Mouse (Mus musculus) cerebellum, postnatal 4 days (tissue): Measurements from ENCODE around the gene Chsy1.
A peak's percentile ranks its signal among the peaks of the same experiment; 100 is the strongest.

ENCODE experiments used
- DNase-seq, 2 experiments: peaks; one replicate each; pipeline ENCODE4 v3.0.0; 2022; ENCODE audit warnings: low spot score in 2 of 2, mixed read lengths in 1 of 2

The Chsy1 gene

DNA sequence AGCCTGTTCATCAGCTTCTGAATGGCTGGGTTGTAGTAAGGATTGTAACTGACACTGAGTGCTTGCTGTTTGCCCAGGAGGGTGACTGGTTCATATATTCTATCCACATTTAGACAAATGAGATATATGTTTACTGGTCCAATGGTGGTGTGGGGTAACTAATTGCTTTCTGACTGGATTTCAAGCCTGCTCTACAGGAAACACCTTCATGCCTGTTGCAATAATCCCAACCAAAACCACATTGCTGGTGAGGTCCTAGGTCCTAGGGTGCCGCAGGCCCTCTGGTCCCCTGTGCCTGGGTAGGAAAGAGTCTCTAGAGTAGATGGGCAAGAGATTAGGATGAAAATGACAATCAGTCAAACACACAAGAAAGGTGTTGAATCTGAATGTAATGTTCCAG is 103.6 kb downstream of the Chsy1 start:
- DNase-seq = no peak

DNA sequence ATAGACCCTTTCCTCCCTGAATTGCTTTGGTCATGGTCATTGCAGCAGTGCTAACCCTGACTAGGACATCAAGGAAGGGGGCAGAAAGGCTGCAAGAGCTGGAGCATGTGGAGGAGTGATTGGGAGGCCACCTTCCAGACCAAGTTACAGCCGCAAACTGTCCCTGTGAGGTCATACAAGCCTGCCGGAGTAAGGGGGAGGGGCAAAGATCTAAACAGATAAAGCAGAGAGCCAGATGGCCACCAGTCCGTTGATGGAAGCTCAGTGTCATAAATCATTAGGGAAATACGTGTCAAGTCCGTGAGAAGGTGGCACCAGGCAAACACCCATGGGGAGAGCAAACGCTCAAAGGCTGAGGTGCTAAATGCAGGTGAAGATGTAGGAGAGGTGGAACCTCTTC is 105.2 kb downstream of the Chsy1 start:
- no peak for DNase-seq

DNA sequence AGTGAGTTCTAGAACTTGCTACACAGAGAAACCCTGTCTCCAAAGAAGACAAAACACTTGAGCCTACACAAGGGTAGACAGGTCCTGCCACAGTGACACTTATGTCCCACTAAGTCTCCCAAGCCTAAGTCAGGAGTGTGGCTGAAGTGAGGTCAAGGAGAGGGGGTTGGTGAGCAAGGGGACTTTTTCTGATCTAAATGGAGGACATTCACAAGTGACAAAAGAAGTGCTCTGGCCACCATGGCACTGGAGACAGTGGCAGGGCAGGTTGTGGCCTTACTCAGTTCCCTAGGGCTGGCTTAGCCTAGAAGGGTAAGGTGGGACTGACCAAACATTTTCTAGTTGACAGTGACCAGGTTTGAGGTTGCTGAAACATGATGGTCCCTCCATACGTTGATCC is 106.6 kb downstream of the Chsy1 start:
- DNase-seq = no peak

DNA sequence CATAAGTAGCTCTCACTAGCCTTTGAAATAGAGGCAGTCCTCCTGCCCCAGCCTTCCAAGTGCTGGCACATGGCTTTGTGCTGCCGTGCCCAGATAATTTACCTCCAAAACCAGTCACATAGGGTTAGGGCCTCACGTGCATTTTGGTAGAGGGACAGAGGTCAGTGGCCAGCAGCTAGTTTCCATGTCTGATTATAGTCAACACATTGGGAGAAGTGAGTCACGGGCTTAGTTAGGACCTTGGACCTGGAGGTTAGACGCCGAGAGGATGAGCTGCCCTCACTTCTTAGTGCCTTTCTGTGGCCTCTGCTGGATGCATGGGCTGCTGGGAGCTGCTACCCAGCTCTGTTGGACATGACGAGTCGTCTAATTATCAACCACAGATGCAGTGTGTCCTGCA is 107.7 kb downstream of the Chsy1 start:
- no peak for DNase-seq

DNA sequence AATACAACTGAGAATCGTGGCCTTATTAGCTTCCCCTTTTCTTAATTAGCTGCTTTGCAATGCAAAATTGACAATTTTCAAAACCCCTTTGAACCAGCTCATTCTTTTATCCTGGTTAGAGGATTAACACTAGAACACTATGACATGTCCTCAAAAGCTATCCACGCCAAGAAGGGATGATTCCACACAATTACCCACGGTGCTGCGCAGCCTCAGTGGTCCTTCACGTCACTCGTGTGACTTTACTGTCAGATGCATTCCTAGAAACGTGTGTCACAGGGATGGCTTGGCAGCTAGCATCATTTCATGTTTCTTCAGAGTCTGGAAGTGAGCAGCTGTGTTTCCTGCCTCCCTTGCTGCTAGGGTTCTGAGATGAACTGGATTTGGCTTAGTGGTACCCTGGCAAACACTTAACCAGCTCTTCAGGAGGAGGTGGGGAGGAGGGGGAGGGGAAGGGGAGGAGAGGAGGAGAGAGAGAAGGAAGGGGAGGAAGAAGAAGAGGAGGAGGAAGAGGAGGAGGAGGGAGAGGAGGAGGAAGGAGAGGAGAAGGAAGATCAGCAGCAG is 108.3 kb downstream of the Chsy1 start:
- no peak for DNase-seq

DNA sequence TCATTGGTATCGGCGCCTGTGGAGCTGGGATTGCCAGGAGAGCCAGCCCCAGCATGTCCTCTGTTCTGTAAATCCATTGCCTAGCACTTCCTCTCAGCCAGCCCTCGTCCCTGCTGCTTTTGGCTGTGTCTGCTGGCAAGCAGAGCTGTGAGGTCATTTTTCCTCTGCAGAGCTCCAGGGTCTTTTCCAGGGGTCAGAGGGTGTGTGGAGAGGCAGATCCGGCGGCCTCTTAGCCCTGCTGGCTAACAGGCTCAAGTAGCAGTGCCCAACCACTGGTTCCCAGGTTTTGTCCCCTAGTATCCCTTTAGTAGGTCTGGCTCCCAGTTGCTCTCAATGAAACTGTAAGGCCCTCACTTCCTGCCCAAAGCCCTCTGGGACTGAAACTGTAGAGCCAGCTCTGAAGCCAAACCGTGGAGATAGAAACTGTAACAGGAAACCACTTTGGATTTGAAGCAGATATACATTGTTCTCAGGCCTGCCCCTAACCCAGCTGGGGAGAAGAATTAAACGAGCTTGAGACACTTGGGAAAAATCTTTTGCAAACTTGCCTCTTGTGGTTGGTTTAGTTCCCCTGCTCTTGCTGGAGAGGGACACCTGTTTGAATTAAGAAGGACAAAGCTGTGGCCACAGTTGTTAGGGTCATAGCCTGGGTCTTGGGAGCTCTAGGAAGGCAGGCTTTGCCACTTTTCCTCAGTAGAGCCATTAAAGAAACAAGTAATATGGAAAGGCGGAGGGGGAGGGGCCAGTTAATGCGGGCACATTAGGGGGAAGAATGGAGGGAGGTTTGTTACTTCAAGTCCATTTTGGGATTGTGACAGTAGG is 109.1 kb downstream of the Chsy1 start:
- DNase-seq = peak in 1 of 2 experiments; percentile 34

DNA sequence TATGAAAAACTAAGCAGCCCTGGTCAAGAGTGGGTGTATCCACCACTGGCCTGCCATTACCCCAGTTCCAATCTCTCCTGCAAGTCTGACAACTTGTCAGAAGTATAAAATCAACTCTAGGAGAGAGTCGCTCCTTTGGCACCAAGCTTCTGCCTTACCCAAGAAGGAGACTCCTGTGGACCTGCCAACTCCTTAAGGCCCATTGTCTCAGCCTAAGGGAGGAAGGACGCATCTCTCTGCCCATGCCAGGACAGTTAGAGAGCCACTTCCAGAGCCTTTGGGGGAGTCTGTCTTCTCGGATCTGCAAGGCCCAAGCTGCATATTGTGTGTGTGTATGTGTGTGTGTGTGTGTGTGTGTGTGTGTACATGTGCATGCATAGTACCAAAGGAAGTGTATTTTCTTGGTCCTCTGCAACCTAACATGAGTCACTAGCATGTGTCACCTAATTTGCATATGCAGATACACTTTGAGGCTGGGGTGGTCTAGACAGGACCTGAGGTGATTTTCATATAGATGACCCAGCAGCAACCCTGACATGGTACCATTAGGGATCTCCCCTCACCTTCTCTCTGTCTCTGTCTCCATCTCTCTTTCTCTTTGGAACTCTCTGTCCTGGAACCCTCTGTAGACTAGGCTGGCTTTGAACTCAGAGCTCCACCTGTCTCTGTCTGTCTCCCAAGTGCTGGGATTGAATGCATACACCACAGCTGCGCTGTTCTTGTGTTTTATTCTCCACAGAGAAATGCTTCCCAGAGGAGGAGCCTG is 109.9 kb downstream of the Chsy1 start:
- DNase-seq = no peak

DNA sequence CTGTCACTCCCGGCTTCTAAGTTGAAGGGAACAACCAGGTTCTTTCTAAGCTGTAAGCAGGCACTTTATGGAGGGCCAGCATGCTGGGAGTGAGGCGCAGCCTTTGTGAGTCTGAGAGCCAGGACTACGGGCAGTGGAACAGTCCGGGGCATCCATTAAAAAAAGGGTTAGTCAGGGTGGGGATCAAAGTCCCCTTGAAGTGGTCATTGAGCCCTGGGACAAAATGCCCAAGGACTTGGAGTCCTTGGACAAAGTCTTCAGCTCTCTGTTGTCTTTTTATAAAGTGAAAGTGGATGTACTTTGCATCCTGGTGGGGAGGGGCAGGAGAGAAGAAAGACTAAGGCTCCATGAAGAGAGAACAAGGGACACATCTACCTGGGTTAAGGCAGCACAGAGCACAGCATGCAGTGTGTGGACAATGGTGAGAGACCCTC is 110.5 kb downstream of the Chsy1 start:
- no peak for DNase-seq

DNA sequence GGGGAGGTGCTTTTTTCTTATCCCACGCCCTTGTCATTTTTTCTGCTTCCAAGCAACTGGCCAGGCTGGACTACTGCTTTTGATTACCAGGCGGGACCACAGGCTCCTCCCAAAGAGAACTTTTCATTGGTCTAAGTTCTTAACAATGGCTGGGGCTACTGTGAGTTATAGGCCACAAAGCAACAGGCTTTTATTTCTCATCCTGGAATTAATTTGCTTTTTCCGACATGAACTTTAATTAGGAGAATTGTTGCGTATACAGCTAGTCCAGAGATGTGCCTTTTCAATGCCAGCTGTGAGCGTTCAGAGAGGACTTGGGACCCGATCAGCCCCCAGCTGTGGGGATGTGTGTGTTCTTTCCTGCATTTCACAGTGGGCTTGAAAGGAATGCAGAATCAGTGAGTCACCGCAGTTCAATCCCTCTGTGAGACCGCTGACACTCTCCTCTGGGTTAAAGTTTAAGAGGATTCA is 113.3 kb downstream of the Chsy1 start:
- DNase-seq = no peak
